Mouse (Mus musculus) liver, postnatal 0 days (tissue): ENCODE results near the gene Timp3.

Source experiments
- CTCF ChIP-seq: sonication (generic); IDR thresholded peaks from 2 replicates; pipeline ENCODE4 v1.5.1; 2016; ENCODE audit warnings: antibody characterized with exemption, low read depth
- EP300 ChIP-seq: IDR thresholded peaks from 2 replicates; pipeline ENCODE4 v1.6.1; 2016; ENCODE audit warnings: antibody characterized with exemption, low read depth, mild to moderate bottlenecking

GRCm38 (mm10) chr10:86301117-86301490 lies 932 bp downstream of the Timp3 start:
- no peak for TF ChIP-seq CTCF
- TF ChIP-seq EP300, result no peak
